ENCODE assay signal across 19 mouse cellular contexts in genomic region chr11:20541280-20541679, GRCm38 (mm10). TPM values are rescaled to one million over a fixed set of nuclear protein-coding genes. Genes with fewer than 3 reads are reported as not detected.
DNase-seq lines count a peak whose midpoint lies in the region; ATAC-seq and TF ChIP-seq lines count a peak whose summit lies in the region.
"Had no signal": no experiment of that assay in that cellular context is flagged by ENCODE, and none has a peak within 500 bp of the region (broad histone marks: within the 10 kb centered on the region; RNA-seq: fewer than 3 reads in every experiment).

No protein-coding gene starts in this region.

- ATAC-seq in hindbrain, embryonic 14.5 days (ENCODE audit: low FRiP score) = no peak
- no peak for ATAC-seq in midbrain, embryonic 12.5 days (ENCODE audit: low FRiP score, low read depth)
- ATAC-seq in midbrain, postnatal 0 days (ENCODE audit: low FRiP score) = no peak
- ATAC-seq in liver, postnatal 0 days = no peak
- ATAC-seq: hindbrain, postnatal 0 days; intestine, postnatal 0 days; Patski had no signal

- no peak overlapping the region for H3K27ac ChIP-seq in hindbrain, embryonic 10.5 days
- no peak overlapping the region for H3K27ac ChIP-seq in hindbrain, embryonic 14.5 days
- no peak overlapping the region for H3K27ac ChIP-seq in midbrain, embryonic 12.5 days (replicated peaks)
- H3K27ac ChIP-seq in midbrain, postnatal 0 days (ENCODE audit: low read depth, low read length) = no peak overlapping the region
- no peak overlapping the region for H3K27ac ChIP-seq in liver, postnatal 0 days (ENCODE audit: low read depth)
- H3K27ac ChIP-seq: forebrain, embryonic 12.5 days; hindbrain, postnatal 0 days; neural tube, embryonic 12.5 days had no signal

- no peak overlapping the region for H3K4me2 ChIP-seq in hindbrain, embryonic 14.5 days (replicated peaks)
- no peak overlapping the region for H3K4me2 ChIP-seq in midbrain, embryonic 12.5 days (replicated peaks)
- H3K4me2 ChIP-seq in midbrain, postnatal 0 days (ENCODE audit: low read depth, low read length, poor library complexity, severe bottlenecking) = no peak overlapping the region
- H3K4me2 ChIP-seq in liver, postnatal 0 days (ENCODE audit: low read depth, low read length) = 0 out of 2 replicates have a peak overlapping the region, but pooled peaks have one; percentile 92

- H3K4me3 ChIP-seq in hindbrain, embryonic 10.5 days = 0 out of 2 replicates have a peak overlapping the region, but pooled peaks have one; percentile 83
- H3K4me3 ChIP-seq in hindbrain, embryonic 14.5 days (replicated peaks; ENCODE audit: low read length) = no peak overlapping the region
- peak overlapping the region; percentile 61; the same call in 1 of the 2 replicates for H3K4me3 ChIP-seq in midbrain, embryonic 12.5 days
- no peak overlapping the region for H3K4me3 ChIP-seq in midbrain, postnatal 0 days (ENCODE audit: low read depth, low read length)
- H3K4me3 ChIP-seq in liver, postnatal 0 days (ENCODE audit: low read depth, low read length) = no peak overlapping the region

- H3K27me3 ChIP-seq in hindbrain, embryonic 10.5 days (ENCODE audit: insufficient read depth, poor library complexity, severe bottlenecking) = peaks cover 36% of the 10 kb centered on the region
- no peaks in the 10 kb centered on the region for H3K27me3 ChIP-seq in hindbrain, embryonic 14.5 days (ENCODE audit: control insufficient read depth, insufficient read depth, low read length)
- H3K27me3 ChIP-seq in midbrain, embryonic 12.5 days = peaks cover 16% of the 10 kb centered on the region
- no peaks in the 10 kb centered on the region for H3K27me3 ChIP-seq in midbrain, postnatal 0 days (ENCODE audit: insufficient read depth, low read length)
- no peaks in the 10 kb centered on the region for H3K27me3 ChIP-seq in liver, postnatal 0 days (ENCODE audit: insufficient read depth, low read length)
- H3K27me3 ChIP-seq: megakaryocyte, embryonic 14.5 days; neural tube, embryonic 12.5 days; Patski had no signal

- H3K4me1 ChIP-seq in hindbrain, embryonic 10.5 days (replicated peaks) = peaks cover 24% of the 10 kb centered on the region
- peaks cover 18% of the 10 kb centered on the region for H3K4me1 ChIP-seq in hindbrain, embryonic 14.5 days (replicated peaks; ENCODE audit: control insufficient read depth, insufficient read depth, low read length)
- peaks cover 18% of the 10 kb centered on the region; the same call in 1 of the 2 replicates for H3K4me1 ChIP-seq in midbrain, embryonic 12.5 days
- no peaks in the 10 kb centered on the region for H3K4me1 ChIP-seq in midbrain, postnatal 0 days (ENCODE audit: insufficient read depth, low read length)
- H3K4me1 ChIP-seq in liver, postnatal 0 days (ENCODE audit: insufficient read depth) = peaks cover 20% of the 10 kb centered on the region

- DNase-seq in hindbrain, embryonic 10.5 days (ENCODE audit: low spot score) = no peak
- no peak for DNase-seq in hindbrain, embryonic 14.5 days (ENCODE audit: low spot score)
- DNase-seq in midbrain, postnatal 0 days (ENCODE audit: low spot score) = no peak
- DNase-seq in fat pad, adult 2 months (ENCODE audit: extremely low read depth, low read depth, low spot score) = peak; percentile 74
- no peak for DNase-seq in liver, postnatal 0 days
- no peak for DNase-seq in adrenal gland, postnatal 25 days
- DNase-seq: cerebellum, adult 18-20 months; heart, postnatal 4 days; layer of hippocampus, postnatal 36 days; lung, postnatal 14 days; thymus, postnatal 36 days had no signal

- no peak for TF ChIP-seq EP300 in liver, postnatal 0 days (IDR thresholded peaks at IDR 0.05; ENCODE audit: low read depth)

- no peak overlapping the region for H3K9ac ChIP-seq in hindbrain, embryonic 14.5 days
- H3K9ac ChIP-seq in midbrain, embryonic 12.5 days (replicated peaks) = no peak overlapping the region
- H3K9ac ChIP-seq in midbrain, postnatal 0 days (replicated peaks; ENCODE audit: low read length, poor library complexity, severe bottlenecking) = no peak overlapping the region
- H3K9ac ChIP-seq in liver, postnatal 0 days (replicated peaks) = no peak overlapping the region

- no peak for TF ChIP-seq CTCF in midbrain, postnatal 0 days (IDR thresholded peaks at IDR 0.05)
- TF ChIP-seq CTCF in liver, postnatal 0 days (IDR thresholded peaks at IDR 0.05; ENCODE audit: low read depth) = no peak

- no peaks in the 10 kb centered on the region for H3K9me3 ChIP-seq in hindbrain, embryonic 10.5 days
- H3K9me3 ChIP-seq in hindbrain, embryonic 14.5 days (ENCODE audit: control insufficient read depth, low read length) = no peaks in the 10 kb centered on the region
- H3K9me3 ChIP-seq in midbrain, embryonic 12.5 days = no peaks in the 10 kb centered on the region
- H3K9me3 ChIP-seq in midbrain, postnatal 0 days (ENCODE audit: low read length) = no peaks in the 10 kb centered on the region
- H3K9me3 ChIP-seq in liver, postnatal 0 days (ENCODE audit: low read length) = no peaks in the 10 kb centered on the region
- H3K9me3 ChIP-seq: forebrain, embryonic 12.5 days; liver, embryonic 15.5 days; megakaryocyte, embryonic 14.5 days; neural tube, embryonic 12.5 days had no signal

- WGBS in hindbrain, embryonic 10.5 days = 79% methylated on average over 3 of the region's 3 CpGs
- 73% methylated on average over 3 of the region's 3 CpGs for WGBS in hindbrain, embryonic 14.5 days
- 76% methylated on average over 3 of the region's 3 CpGs for WGBS in midbrain, embryonic 12.5 days
- 79% methylated on average over 3 of the region's 3 CpGs for WGBS in midbrain, postnatal 0 days
- 57% methylated on average over 3 of the region's 3 CpGs for WGBS in liver, postnatal 0 days (ENCODE audit: insufficient replicate concordance)

- H3K36me3 ChIP-seq in hindbrain, embryonic 10.5 days = no peaks in the 10 kb centered on the region
- H3K36me3 ChIP-seq in hindbrain, embryonic 14.5 days (replicated peaks; ENCODE audit: control insufficient read depth, insufficient read depth) = no peaks in the 10 kb centered on the region
- H3K36me3 ChIP-seq in midbrain, embryonic 12.5 days = no peaks in the 10 kb centered on the region
- H3K36me3 ChIP-seq in midbrain, postnatal 0 days (ENCODE audit: insufficient read depth, low read length) = no peaks in the 10 kb centered on the region
- H3K36me3 ChIP-seq in liver, postnatal 0 days (replicated peaks; ENCODE audit: insufficient read depth, low read length) = no peaks in the 10 kb centered on the region
- H3K36me3 ChIP-seq: forebrain, embryonic 12.5 days; liver, embryonic 15.5 days; neural tube, embryonic 12.5 days had no signal

RNA-seq across cellular contexts. Expression of gene Sertad2, which starts 1.8 kb away (rescaled TPM):
- 31.8 and 32.1 TPM in 2 replicates for polyA plus RNA-seq in hindbrain, embryonic 10.5 days (2016; fragmentation: Nextera tagmentation; extraction: Ambion mirVana)
- 24.8 and 30.9 TPM in 2 replicates for polyA plus RNA-seq in hindbrain, embryonic 14.5 days (2014; fragmentation: Nextera tagmentation; extraction: Ambion mirVana)
- 31.6 and 42.2 TPM in 2 replicates for polyA plus RNA-seq in midbrain, embryonic 12.5 days (2016; fragmentation: Nextera tagmentation; extraction: Ambion mirVana)
- 15.2 and 16.9 TPM in 2 replicates for total RNA-seq in midbrain, postnatal 0 days (2014; rRNA removed)
- 31.4 and 31.5 TPM in 2 replicates for polyA plus RNA-seq in midbrain, postnatal 0 days (2015; fragmentation: Nextera tagmentation; extraction: Ambion mirVana)
- polyA plus RNA-seq in liver, postnatal 0 days (2015; fragmentation: Nextera tagmentation; extraction: Ambion mirVana) = 24.0 and 28.2 TPM in 2 replicates
- 14.2 and 15.7 TPM in 2 replicates for total RNA-seq in adrenal gland, postnatal 25 days (2021)

Comparison
In these comparisons a context has a peak if more than half of its experiments do, and no peak if none do; other contexts are left out.
1. H3K4me3 ChIP-seq: peak in hindbrain, embryonic 10.5 days (single experiment) and midbrain, embryonic 12.5 days (single experiment); none in hindbrain, embryonic 14.5 days (single experiment), midbrain, postnatal 0 days (single experiment) and liver, postnatal 0 days (single experiment).